Mouse (Mus musculus) C2C12 (cell line): Measurements from ENCODE around the gene 1810046K07Rik. TPM values are rescaled to one million over a fixed set of nuclear protein-coding genes. Genes with fewer than 3 reads are reported as not detected.

Source experiments
- H3K27me3 ChIP-seq: one replicate; pipeline ENCODE4 v1.6.1; 2011; ENCODE audit not compliant: control insufficient read depth, insufficient read depth, insufficient read length
- H3K36me3 ChIP-seq: one replicate; pipeline ENCODE4 v1.6.1; 2011; ENCODE audit not compliant: control insufficient read depth, insufficient read depth
- H3K4me3 ChIP-seq: one replicate; pipeline ENCODE4 v1.5.1; 2011; ENCODE audit warnings: mild to moderate bottlenecking, control low read depth; ENCODE audit not compliant: poor library complexity, insufficient read depth, severe bottlenecking
- H3K79me2 ChIP-seq: one replicate; pipeline ENCODE4 v1.6.1; 2011; ENCODE audit not compliant: control insufficient read depth, insufficient read depth
- H3K79me3 ChIP-seq: one replicate; pipeline ENCODE4 v1.6.1; 2011; ENCODE audit warnings: low read depth, control low read depth
- H3ac ChIP-seq: one replicate; pipeline ENCODE3; 2011; ENCODE audit warnings: low read depth; ENCODE audit not compliant: control insufficient read depth, insufficient read length
- CEBPB ChIP-seq: IDR thresholded peaks from one replicate; pipeline ENCODE4 v1.6.1; 2011; ENCODE audit warnings: low read depth, mild to moderate bottlenecking, control low read depth, moderate library complexity
- CTCF ChIP-seq: IDR thresholded peaks from one replicate; pipeline ENCODE4 v1.5.1; 2011; ENCODE audit not compliant: control insufficient read depth, insufficient read depth, insufficient read length
- FOSL1 ChIP-seq: IDR thresholded peaks from one replicate; pipeline ENCODE4 v1.8.0; 2011; ENCODE audit warnings: mild to moderate bottlenecking, low read length; ENCODE audit not compliant: poor library complexity, insufficient read depth, severe bottlenecking
- MAX ChIP-seq: IDR thresholded peaks from one replicate; pipeline ENCODE4 v1.6.1; 2011; ENCODE audit warnings: mild to moderate bottlenecking, control low read depth
- MYOD1 ChIP-seq: IDR thresholded peaks from one replicate; pipeline ENCODE4 v1.6.1; 2011; ENCODE audit warnings: low read depth; ENCODE audit not compliant: control insufficient read depth, insufficient read length
- MYOG ChIP-seq: IDR thresholded peaks from one replicate; pipeline ENCODE4 v1.6.1; 2011; ENCODE audit not compliant: control insufficient read depth, insufficient read length; ENCODE audit errors: extremely low read depth
- USF1 ChIP-seq: IDR thresholded peaks from one replicate; pipeline ENCODE4 v1.6.1; 2011; ENCODE audit warnings: low read depth, mild to moderate bottlenecking, control low read depth, moderate library complexity
- polyA plus RNA-seq: library from polyadenylated mRNA; unstranded; fragments of >200 nt; fragmentation: generic; extraction: Trizol; gene quantifications from one replicate; pipeline ENCODE4 v1.2.1, GENCODE M21; 2012; ENCODE audit warnings: missing spikeins

The 1810046K07Rik gene
- polyA plus RNA-seq, 1 experiment, result not detected

DNA sequence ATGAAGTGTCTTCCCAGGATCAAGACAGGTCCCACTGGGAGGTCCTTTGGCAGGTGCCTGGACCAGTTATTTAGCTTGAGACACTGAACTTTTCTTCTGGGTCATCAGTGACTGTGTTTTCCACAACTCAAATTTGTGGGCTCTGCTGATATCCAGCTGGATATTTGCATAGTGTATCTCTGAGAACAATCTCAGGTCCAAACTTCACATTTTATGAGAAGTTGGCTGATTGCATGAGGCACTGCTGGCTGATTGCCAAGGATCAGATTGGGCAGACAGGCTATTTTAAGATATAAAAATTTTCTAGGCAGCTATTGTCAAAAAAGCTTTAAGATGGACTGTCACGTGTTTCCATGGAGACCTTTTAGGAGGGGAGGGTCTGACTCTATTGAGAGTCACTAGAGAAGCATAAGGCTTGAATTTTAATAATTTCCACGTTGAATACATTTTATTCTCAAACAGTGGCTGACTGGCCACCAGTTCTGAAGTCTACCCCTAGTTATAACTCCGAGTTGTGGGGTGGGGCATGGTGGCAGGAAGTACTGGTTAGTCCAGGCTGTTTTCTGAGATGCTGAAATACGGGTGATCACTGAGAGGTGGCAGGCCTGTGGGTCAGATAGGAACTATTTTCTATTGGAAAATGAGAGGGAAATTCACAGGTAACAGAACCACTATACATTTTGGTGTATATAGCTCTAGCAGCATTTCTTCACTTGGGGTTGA lies 71.8 kb downstream of the 1810046K07Rik start:
- Histone ChIP-seq H3K79me3 (no peaks in the 10 kb centered on the region), H3K79me2 (no peaks in the 10 kb centered on the region), H3K27me3 (no peaks in the 10 kb centered on the region), H3K36me3 (no peaks in the 10 kb centered on the region), H3K4me3 (no peak overlapping the region), H3ac (no peak overlapping the region)
- TF ChIP-seq USF1 (no peak), FOSL1 (no peak), CTCF (no peak), MYOD1 (no peak), CEBPB (no peak), MAX (no peak), MYOG (no peak)

Other genes starting within 250 kb of the 1810046K07Rik start
- 2.0 TPM for gene 4833427G06Rik, start 226.8 kb downstream of the 1810046K07Rik start, polyA plus RNA-seq
- 0.01 TPM for gene Gm32742, start 163.4 kb downstream of the 1810046K07Rik start, polyA plus RNA-seq
- 0.01 TPM for gene Pou2af1, start 115.2 kb downstream of the 1810046K07Rik start, polyA plus RNA-seq
- 0.20 TPM for gene Colca2, start 50.3 kb downstream of the 1810046K07Rik start, polyA plus RNA-seq